Mouse (Mus musculus) left cerebral cortex, adult 18-20 months (tissue): ENCODE measurements around the gene Cog1. TPM values are rescaled to one million over a fixed set of nuclear protein-coding genes. Genes with fewer than 3 reads are reported as not detected.
A peak's percentile ranks its signal among the peaks of the same experiment; 100 is the strongest.

Experiments
- DNase-seq, 2 experiments: peaks; one replicate each; pipeline ENCODE4 v3.0.0; 2021 to 2022; ENCODE audit warnings: low spot score in 2 of 2, mixed read lengths in 1 of 2
- long read RNA-seq, 2 experiments: library from polyadenylated mRNA; stranded (forward); transcript quantifications; one replicate each; pipeline ENCODE4 v2.0.0; 2021
- total RNA-seq, 2 experiments: library from RNA; stranded (reverse); gene quantifications; 2 replicates each; pipeline ENCODE4 v1.2.3; 2021

Cog1 gene
- total RNA-seq = 10 to 100 TPM; 47.3 to 51.8 TPM
- long read RNA-seq, experiment 1, transcript Cog1-201 (14 exons, 3,935 nt) = major isoform, 43 of 90 reads
- long read RNA-seq, experiment 1, partial matches to known transcripts = 24 of 90 reads
- long read RNA-seq, experiment 1, other reads (novel, unspliced or antisense) = 22 of 90 reads
- long read RNA-seq, experiment 2, transcript Cog1-201 (14 exons, 3,935 nt) = major isoform, 59 of 92 reads
- long read RNA-seq, experiment 2, partial matches to known transcripts = 10 of 92 reads
- long read RNA-seq, experiment 2, other reads (novel, unspliced or antisense) = 22 of 92 reads

DNA sequence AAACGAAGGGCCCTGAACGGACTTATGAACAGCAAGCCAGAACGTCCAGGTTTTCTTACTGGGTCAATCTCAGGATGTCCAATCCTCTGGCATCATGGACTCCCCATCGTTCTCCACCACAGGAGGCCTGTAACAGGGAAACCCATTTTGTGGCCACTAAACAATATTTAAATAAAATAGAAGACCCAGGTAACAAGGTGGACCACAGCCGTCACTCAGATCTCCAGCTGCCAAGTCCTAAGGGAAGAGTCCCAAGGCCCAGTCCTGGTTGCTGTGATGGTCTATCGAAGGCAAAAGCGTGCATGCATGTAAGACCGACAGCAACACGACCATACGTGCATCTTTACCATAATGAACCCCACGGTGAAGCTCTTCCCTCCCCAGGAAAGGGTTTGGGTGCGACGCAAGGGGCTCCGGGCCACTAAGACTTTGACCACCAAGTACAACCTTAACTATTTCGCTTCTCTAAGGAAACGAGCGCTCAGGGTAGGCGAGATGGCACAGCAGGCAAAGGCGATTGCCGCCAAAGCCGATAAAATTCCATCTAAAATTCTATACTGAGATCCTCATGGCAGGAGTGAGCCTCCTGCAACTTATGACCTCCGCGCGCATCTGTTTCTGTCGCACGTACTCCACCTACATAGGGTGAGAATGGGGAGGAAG lies at the start of gene Cog1:
Cog1 (plus strand) TSS at position 480 of the 663 bp plus-strand sequence.
- DNase-seq = no peak

DNA sequence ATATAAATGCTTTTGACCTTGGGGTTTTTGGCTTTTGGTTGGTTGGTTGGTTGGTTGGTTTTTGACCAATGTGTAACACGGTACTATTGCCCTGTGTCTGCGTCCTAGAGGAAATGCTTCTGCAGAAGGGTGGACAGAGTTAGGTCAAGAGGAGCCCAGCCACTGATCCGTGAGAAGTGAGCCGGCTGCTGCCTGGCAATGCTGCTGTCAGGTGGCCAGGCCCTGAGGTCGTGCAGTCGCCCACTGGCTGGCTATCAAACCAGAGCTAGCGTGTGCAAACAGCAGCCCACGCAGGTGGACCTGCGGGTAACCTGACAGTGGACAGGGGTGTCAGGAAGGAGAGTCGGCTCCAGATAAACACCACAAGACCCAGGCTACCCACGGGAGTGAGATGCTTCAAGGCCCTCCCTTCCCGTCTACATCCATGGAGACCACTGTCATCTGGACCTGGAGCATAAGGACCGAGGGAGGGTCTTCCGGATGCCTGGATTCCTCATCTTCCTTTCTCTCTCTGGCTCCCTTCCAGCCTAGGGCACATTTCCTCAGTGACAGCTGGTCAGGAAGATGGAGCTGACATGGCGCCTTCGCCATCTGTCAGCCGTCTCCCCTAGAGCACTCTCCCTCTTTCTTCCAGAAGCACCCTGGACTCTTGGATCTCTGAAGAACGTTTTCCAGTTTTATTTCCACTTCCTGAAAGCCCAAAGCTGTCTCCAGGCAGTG lies 48.3 kb upstream of the Cog1 start:
- no peak for DNase-seq

DNA sequence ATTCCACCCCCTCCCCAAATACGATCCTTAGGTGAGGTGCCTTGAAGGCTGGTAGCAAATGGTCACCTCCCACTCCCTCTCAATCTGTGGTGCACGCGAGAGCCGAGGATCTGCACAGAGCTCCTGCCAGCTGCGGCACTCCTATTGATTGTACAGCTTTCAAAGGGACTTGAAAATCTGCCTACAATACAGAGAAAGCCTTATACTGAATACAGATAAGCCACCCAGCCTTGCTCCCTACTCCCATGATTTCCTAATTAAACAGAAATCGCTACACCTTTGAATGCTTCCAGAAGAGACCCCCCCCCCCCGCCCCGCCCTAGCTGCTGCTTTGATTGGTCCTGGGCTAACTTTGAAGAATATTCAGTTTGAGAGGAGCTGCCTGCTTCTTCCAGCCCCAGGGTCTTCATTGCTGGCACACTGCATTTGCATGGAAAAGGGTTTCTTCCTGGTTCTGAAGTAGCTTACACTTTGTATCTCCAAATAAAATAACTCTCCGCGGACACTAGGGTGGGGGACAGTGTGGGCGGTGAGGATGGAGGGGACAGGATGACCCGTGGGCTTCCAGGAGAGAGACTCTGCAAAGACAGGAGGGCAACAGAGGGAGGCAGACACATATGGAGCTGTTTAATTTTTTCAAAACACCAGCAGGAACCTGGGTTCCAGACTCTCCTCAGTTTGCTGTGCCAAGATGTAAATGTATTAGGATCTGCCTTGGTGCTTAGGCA lies 47.2 kb upstream of the Cog1 start:
- no peak for DNase-seq

DNA sequence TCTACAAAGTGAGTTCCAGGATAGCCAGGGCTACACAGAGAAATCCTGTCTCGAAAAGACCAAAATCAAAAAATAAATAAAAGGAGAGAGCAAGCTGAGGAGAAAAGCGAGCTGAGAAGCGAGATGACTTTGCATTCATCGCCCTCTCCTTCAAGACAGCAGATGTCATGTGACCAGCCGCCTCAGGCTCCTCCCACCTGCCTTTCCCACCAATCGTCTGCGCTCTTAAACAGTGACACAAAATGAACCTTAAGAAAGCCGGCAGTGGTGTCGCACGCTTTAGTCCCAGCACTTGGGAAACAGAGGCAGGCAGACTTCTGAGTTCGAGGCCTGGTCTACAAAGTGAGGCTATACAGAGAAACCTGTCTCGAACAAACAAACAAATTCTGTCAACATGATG lies 41.4 kb upstream of the Cog1 start:
- no peak for DNase-seq

DNA sequence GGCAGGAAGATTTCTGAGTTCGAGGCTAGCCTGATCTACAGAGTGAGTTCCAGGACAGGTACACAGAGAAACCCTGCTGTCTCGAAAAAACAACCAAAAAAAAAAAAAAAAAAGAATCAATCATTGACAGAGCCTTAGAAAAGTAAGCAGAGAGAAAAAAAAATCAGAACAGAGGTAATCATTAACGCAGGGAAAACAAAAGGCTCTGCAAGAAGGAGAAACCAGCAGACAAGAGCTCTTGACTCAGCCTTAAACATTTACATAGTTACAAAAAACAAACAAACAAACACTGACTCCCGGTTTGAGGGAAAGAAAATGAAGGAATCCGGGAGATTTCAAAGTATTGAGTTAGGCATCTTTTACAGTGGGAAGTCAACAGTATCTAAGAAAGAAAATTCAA lies 39.4 kb upstream of the Cog1 start:
- DNase-seq = no peak

DNA sequence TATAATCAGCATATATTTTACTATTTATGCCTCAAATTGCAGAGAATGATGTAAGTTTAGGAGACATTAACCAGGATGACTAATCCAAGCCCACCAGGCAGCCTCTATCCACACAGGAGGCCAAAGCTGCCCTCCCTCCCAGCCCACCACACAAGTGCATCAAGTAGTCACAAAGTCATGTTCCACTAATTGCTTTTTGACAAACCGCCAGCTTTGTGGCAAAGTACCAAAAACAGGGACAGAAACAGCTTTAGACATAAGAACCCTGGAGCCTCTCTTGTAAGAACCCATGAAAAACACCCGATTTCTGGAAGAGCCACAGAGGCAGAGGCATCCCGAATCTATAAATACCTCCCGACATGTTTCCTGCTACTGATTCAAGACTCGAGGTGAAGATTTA lies 38.7 kb upstream of the Cog1 start:
- DNase-seq = no peak

DNA sequence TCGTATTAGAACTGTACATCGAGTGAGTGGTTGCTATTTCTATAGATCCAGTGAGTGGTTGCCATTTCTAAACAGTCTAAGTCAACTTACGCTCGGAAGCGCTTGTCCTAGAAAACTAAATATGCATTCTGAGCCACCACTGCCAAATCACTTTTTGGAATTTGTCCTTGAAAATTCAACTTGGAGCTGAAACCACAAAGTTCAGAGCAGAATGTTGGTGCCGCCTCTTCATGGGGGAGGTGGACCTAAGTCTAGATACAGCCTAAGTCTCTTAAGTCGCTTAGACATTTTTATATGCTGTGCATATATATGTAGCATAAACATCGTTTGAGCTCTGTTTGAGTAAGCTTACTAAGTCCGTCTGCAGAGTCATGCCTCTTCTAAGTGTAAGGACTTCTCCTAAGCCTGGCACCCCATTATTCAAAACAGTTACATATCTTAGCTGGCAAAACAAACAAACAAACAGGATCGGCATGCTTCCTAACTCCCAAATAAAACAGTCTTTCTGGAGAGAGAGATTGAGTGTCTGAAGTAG lies 37.8 kb upstream of the Cog1 start:
- peak; percentile 19 to 26 for DNase-seq

DNA sequence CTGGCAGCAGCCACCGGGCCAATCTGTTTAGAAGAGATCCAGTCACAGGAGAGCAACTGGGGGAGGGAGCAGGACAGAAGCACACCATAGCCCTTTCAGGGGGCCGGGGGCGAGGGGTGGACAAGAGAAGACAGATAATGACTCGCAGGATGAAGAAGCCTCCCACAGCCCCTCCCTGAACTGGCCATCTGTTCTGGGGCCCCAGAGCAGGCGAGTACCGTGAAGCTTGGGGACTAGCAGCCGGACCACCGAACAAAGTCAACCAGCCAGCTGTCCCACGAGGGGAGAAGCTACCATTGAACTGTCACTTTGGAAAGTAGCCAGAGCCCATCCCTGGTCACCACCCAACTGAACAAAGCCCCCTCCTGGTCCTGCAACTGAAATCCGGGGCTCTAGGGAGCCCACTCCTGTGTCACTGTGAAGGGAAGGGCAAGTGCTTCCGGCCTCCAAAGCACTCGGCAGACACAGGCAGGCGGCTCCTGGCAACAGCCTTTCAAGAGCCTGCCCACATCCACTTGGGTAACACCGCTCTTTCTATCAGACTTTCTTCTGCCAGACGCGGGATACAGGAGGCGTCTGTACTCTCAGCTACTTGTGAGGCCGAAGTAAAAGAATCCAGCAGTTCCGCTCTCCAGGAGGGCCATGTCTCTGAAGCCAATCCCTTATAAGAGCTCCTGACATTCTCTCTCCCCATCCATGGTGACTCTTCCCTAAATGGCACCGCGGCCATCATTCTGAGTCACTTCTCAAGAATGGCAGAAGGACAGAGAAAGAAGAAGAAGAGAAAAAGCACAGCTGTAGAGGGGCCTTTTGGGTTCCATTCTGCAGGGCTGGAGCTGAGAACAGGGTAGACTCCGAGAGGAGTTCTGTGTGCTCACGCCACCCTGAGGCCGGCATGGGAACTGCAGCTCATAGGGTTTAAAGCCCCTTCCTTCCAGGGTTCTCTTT lies 37.0 kb upstream of the Cog1 start:
- DNase-seq = peak; percentile 38 to 60

DNA sequence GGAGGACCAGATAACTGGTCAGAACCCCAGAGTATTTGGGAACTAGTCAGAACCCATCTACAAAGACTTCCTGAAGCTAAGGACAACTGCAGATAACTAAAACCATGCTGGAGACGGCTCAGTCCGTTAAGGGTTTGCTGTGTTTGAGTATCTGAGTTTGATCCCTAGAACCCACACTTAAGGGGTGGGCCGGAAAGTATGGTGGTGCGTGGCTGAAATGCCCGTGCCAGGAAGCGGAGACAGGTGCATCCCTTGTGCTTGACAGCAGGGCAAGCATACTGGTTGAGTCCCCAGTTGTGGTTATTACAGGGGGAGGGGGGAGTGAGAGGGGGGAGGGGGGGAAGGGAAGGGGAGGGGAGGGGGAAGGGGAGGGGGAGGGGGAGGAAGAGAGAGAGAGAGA lies 34.5 kb upstream of the Cog1 start:
- no peak for DNase-seq

DNA sequence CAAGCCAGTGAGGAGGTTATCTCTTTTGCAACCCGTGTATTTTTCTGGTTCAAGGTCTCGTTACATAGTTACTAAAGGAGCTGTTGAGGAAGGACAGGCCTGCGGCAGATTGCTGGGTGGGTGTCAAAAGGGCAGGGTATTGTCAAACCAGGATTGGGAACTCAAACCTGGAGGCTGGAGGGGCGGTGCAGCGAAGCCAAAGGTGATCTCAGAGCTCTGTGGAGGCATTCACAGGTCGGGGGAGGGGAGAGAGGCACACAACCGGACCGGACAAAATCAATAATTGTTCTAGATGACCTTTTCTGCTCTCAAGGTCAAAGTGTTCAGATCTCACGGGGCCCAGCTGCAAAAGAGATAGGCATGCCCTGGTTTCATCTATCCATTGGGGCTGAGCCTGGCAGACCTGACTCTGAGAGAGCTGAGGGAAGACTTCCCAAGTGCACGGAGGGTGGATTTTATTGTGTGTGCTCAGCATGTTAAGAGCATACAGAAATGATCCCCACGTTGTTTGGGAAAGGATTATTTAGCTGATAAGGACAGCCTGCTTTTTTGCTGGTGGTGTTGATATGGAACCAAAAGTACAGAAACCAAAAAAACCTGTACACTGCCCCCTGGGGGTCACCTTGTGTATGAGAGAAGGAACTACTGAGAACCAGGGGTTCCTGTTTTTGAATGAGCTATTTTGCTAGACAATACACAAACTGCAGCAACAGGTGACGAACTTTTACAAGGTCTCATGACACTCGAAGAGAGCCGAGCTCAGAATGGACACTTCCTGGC lies 31.6 kb upstream of the Cog1 start:
- peak; percentile 66 to 77 for DNase-seq

DNA sequence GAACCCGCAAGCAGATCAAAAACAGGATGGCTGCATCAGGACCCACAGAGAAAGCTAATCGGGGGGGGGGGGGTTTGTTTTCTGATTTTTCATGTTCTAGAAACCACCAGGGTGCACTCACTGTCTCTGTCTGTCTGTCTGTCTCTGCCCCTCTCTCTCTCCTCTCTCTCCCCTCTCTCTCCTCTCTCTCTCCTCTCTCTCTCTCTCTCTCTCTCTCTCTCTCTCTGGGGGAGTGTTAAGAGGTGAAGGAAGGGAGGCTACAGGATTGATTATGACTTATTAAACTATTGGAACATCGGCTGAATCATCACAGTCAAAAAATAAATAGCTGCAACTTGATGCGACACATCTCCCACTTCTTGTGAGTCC lies 30.7 kb upstream of the Cog1 start:
- DNase-seq = no peak

DNA sequence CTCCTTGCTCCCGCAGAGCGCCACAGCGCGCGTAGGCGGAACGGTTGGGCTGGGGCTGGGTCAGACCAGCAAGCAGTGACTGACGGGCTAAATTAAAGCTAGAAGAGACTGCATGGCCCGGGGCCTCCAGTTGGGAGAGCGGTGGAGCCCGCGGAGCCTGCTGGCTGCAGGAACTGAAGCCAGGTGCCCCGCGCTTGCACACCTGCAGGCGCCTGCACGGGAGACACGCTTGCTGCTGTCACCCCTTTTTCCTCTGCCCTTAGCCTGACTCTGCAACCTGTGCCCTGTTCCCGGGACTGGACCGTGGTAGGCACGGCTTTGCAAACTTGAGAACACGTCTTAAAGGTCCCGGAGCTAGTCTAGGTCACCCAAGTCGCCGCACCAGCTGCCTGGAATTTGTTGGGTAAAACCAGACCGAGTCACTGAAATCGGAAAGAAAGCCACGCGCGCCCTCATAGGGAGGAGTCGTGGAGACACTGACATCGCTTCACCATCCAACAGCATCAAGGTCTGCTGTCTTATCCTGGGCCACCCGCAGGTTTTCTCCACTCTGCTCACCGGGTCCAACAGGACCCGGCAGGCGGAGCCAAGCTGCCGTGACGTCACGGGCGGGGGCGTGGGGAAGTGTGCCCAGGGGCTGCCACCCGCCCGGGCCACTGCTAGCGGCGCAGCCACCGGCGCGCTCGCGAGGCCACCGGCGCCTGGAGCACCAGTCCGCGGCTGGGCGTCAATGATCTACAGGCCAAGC lies 30.1 kb upstream of the Cog1 start, which contains the start of gene Sstr2:
Sstr2 (plus strand) TSS at position 671 of the 748 bp plus-strand sequence.
- peak; percentile 74 to 82 for DNase-seq

DNA sequence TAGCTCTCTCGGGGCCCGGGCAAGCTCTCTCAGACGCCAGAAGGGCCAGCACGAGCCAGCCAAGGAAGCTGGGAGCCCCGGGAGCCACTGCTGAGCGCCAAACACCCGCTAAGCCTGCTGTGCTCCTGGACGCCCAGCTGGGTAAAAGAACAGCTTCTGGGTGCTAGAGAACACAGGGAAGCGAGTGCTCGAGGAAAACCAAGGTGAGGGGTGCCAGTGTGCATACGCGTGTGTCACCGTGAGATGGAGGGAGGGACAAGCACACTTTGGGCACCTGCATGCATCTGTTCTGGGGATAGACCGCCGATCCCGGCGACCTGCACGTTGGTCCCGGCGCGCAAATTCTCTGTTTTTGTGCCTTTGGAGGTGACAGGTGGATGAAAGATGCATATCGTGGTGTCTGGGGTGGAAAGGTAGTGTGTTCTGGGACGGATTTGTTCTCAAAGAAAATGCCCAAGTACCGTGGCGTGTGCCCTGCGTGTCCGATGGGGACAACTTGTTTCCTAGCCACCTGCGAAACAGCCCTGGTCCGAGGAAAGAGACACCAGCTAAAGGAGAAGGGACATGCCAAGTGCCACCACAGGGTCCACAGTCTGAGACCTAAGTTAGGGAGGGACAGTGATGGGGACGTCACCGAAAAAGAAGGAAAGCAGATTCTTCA lies 29.4 kb upstream of the Cog1 start:
- no peak for DNase-seq

DNA sequence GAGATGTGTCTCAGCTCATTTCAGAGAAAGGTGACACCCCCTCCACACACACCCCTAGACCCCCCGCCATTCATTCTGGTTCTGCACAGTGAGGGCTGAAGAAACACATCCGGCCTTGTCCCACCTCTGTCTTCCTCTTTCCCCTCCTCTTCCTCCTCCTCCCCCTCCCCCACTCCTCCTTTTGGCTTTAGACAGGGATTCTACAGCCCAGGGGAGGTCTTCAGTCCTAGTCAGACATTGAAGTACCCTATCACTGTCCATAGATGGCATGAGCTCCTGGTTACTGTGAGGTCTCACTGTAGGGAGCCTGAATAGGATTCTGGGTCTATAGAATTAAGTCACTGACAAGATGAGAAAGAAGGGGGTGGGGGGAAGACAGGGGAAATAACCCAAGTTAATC lies 28.0 kb upstream of the Cog1 start:
- no peak for DNase-seq

DNA sequence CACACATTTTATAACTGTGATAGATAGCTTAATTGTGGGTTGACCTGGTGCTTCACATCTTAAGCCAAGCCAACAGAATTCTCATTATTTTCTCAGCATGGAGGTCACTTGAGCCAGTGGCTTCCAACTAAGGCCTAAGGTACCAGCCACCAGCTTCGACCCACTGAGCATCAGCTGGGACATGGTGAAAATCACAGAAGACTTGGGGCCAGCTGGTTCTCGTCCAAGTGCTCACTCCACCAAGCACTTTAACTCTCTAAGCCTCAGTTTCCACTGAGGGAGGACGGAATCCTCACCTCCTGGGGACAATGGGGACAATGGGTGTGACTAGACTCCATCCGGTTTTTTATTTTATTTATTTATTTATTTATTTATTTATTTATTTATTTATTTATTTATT lies 26.9 kb upstream of the Cog1 start:
- DNase-seq = no peak

DNA sequence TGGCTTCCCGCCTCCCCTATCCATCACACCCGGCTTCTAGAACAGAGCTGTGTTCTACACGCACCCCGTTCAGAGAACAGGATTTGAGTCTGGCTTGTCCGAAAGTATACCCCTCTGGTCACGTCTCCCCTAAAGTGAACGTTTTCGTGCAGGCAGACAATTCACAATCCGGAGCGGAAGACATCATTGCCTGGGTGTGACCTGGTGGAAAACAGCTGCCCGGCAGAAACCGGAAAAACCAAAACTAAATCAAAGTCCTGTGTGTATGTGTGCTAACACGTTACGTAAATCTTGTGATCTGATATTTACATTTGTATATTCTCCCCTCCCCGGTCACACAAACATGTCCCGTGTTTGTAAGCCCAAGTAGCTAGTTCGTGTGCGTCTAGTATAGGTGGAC lies 23.5 kb upstream of the Cog1 start:
- DNase-seq = no peak

DNA sequence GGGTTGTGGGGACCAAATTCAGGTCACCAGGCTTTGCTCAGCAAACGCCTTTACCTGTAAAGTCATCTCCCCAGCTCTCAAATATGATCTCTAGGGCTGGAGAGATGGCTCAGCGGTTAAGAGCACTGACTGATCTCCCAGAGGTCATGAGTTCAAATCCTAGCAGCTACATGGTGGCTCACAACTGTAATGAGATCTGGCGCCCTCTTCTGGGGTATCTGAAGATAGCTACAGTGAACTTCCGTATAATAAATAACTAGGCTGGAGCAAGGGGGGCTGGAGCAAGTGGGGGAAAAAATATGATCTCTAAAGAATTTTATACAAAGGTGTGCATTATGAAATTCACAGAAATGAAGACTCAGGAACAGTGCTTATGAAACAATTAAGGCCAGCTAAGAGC lies 21.2 kb upstream of the Cog1 start:
- no peak for DNase-seq

DNA sequence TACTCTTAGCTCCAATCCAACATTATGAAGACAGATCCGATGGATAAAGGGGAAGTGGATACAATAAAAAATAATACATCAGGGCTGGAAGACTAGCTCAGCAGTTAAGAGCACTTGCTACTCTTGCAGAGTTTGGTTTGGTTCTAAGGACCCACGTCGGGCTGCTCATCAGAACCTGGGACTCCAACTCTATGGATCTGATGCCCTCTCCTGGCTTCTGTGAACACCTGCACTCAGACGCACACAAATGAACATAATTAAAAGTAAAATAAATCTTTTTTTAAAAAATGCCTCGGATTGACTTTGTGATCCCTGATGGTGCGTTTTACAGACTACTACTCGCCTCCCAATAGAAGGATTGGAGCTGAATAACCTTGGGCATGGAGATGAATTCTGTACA lies 18.3 kb upstream of the Cog1 start:
- no peak for DNase-seq
